ENCODE assay signal across 17 mouse cellular contexts in genomic region chr15:97504325-97504724, GRCm38 (mm10).
DNase-seq lines count a peak whose midpoint lies in the region; ATAC-seq lines count a peak whose summit lies in the region.
"Had no signal": no experiment of that assay in that cellular context is flagged by ENCODE, and none has a peak within 500 bp of the region (broad histone marks: within the 10 kb centered on the region; RNA-seq: fewer than 3 reads in every experiment).

No protein-coding gene starts in this region.

- peak; percentile 21 to 33 for DNase-seq in spleen, postnatal 36 days (ENCODE audit: low spot score in 2 of 2)
- DNase-seq in spleen, adult 18-20 months, result no peak
- DNase-seq in B cell, adult 2 months, result peak; percentile 13 to 25
- no peak for DNase-seq in left cerebral cortex, adult 9 months (ENCODE audit: low spot score in 2 of 2)
- no peak for DNase-seq in adrenal gland, postnatal 4 days (ENCODE audit: low spot score in 2 of 2)
- DNase-seq in gastrocnemius, postnatal 36 days, result no peak
- DNase-seq: adrenal gland, postnatal 25 days; cerebellum, adult 8-10 months; cerebellum, postnatal 36 days; forebrain, postnatal 0 days; gastrocnemius, postnatal 25 days had no signal

- intact Hi-C loops in gastrocnemius, postnatal 36 days (cut with DNase I), result no loop called here

- ATAC-seq in common myeloid progenitor, adult 5-6 weeks (replicated peaks; ENCODE audit: low read depth, poor library complexity, severe bottlenecking), result peak; percentile 60
- ATAC-seq in megakaryocyte progenitor cell, adult 5-6 weeks (replicated peaks; ENCODE audit: poor library complexity), result peak; percentile 47; the same call in 1 of the 2 replicates
- ATAC-seq: activated CD4-positive, CD25-positive, alpha-beta regulatory T cell, adult 4 months; forebrain, embryonic 13.5 days; forebrain, postnatal 0 days; intestine, embryonic 16.5 days; Patski had no signal

Comparison
In these comparisons a context has a peak if more than half of its experiments do, and no peak if none do; other contexts are left out.
1. DNase-seq: peak in spleen, postnatal 36 days (2 of 2) and B cell, adult 2 months (2 of 2); none in spleen, adult 18-20 months (0 of 2), left cerebral cortex, adult 9 months (0 of 2), adrenal gland, postnatal 4 days (0 of 2) and gastrocnemius, postnatal 36 days (0 of 2).